In the genomic region with DNA sequence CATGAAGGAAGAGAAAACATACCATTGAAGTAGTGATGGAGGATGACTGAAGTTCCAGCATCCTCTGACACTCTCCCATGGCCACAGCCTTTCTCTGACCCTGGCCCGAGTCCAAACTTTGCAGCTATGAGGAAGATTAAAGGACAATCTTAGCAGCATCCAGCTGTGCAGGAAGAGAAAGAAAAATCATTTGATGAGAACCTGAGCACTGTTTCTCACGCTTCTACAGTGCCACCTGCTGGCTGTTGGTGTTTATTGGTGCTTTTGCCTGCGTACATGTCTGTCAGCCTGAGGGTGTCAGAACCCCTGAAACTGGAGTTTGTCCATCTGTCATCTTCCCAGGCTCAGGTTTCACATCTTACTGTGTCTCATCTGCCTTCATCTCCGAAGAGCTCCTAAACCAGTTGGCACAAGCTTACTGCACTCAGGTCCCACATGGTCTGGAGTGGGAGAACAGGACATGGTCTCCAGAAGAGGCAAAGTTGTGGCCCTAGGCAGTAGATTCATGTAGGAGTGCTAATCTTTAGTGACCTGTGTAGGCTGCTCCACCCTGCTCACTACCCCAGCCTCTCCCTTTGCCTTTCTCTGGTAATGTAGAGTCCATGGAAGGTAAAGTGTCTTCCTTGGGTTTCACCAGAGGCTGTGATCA, we compare ENCODE assay signal across 8 mouse cellular contexts. TPM values are rescaled to one million over a fixed set of nuclear protein-coding genes. Genes with fewer than 3 reads are reported as not detected.
DNase-seq lines count a peak whose midpoint lies in the region; ATAC-seq and TF ChIP-seq lines count a peak whose summit lies in the region.

No protein-coding gene starts in this region.

- TF ChIP-seq CTCF in hindbrain, postnatal 0 days (IDR thresholded peaks at IDR 0.05; ENCODE audit: low read depth): peak; percentile 95

- DNase-seq in ZHBTc4 (ENCODE audit: low read depth, low spot score): peak; percentile 74
- DNase-seq in cerebellum, postnatal 10 days: peak; percentile 91 to 93
- peak; percentile 84 to 90 for DNase-seq in frontal cortex, postnatal 36 days (ENCODE audit: low spot score in 2 of 2)
- DNase-seq in hindbrain, postnatal 0 days (ENCODE audit: low spot score): peak; percentile 94
- peak; percentile 72 for DNase-seq in left cerebral cortex, adult 11 months (ENCODE audit: low spot score)
- peak; percentile 89 for DNase-seq in right cerebral cortex, postnatal 4 days
- peak; percentile 60 for DNase-seq in yolk sac, embryonic 10.5 days (ENCODE audit: low spot score)

- H3K9me3 ChIP-seq in hindbrain, postnatal 0 days (ENCODE audit: low read length): no peaks in the 10 kb centered on the region

- H3K4me1 ChIP-seq in hindbrain, postnatal 0 days (ENCODE audit: insufficient read depth, low read length): no peaks in the 10 kb centered on the region

- no peak overlapping the region for H3K4me3 ChIP-seq in hindbrain, postnatal 0 days (ENCODE audit: low read length)

- no peak overlapping the region for H3K4me2 ChIP-seq in hindbrain, postnatal 0 days (ENCODE audit: low read depth, low read length)

- 3% methylated on average over 4 of the region's 4 CpGs for WGBS in hindbrain, postnatal 0 days

- H3K9ac ChIP-seq in hindbrain, postnatal 0 days (replicated peaks; ENCODE audit: low read length): no peak overlapping the region

- no peak overlapping the region for H3K27ac ChIP-seq in hindbrain, postnatal 0 days

- H3K27me3 ChIP-seq in hindbrain, postnatal 0 days (ENCODE audit: insufficient read depth, low read length): no peaks in the 10 kb centered on the region

- H3K36me3 ChIP-seq in hindbrain, postnatal 0 days (ENCODE audit: insufficient read depth, low read length): no peaks in the 10 kb centered on the region

- peak; percentile 81 for ATAC-seq in hindbrain, postnatal 0 days
- ATAC-seq in megakaryocyte progenitor cell, adult 5-6 weeks (replicated peaks; ENCODE audit: poor library complexity): peak; percentile 79

RNA-seq across cellular contexts. Expression of a gene that starts 21.7 kb away (rescaled TPM):
- 0.07 and 0.73 TPM in 2 replicates for total RNA-seq in hindbrain, postnatal 0 days (2014; rRNA removed)
- not detected in 2 replicates for polyA plus RNA-seq in hindbrain, postnatal 0 days (2015; fragmentation: Nextera tagmentation; extraction: Ambion mirVana)
- not detected in 2 replicates for total RNA-seq in megakaryocyte progenitor cell, adult 5-6 weeks (2015)
- total RNA-seq in megakaryocyte progenitor cell, adult 5-6 weeks (2017): not detected in 2 replicates
